Mouse (Mus musculus): ENCODE results near the gene Unc13a. TPM values are rescaled to one million over a fixed set of nuclear protein-coding genes. Genes with fewer than 3 reads are reported as not detected.
"Not testable (repeated sequence)": the region's sequence is repeated elsewhere in the genome, so short reads cannot be mapped to it uniquely, and the experiment has no call there.

Gene Unc13a
- polyA plus RNA-seq, 1 experiment from 2014 or later = 20.6 TPM

DNA sequence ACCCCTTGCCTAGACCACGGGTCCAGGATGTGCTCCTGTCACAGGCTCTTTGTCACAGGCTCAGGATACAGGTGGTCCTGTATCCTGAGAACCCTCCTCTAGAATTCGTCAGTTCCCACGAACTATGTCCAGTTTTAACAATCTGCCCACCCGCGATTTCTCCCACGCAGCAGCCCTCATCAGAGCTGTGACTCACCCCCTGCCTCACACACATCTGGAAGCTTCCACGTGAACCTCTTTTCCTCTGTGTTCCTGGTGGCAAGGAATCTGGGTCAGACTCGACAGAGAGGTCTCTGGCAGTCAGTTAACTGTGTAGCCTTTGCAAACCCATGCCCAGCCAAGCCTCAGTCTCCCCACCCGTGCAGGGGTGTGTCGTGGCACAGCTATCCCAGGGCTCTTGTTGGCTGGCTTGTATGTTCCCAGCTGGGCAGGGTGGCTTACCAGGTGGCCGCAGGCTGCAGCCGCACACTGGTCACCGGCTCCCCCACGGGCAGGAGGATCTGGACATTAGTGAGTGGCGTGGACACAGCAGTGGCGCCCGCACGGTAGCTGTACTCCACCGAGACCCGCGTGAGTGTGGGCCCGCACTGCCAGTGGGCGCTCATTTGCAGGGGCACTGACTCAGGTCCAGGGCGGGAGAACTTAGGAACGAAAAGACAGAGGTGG, 37.7 kb upstream of the Unc13a start:
- Histone ChIP-seq H3K27me3 (ENCODE audit: control insufficient read depth, insufficient read depth, low read length) (no peaks in the 10 kb centered on the region), H3K27ac (ENCODE audit: low read depth, low read length) (no peak overlapping the region), H3K9me3 (ENCODE audit: control insufficient read depth, low read length) (no peaks in the 10 kb centered on the region), H3K4me3 (ENCODE audit: low read depth, low read length) (no peak overlapping the region), H3K4me2 (ENCODE audit: low read depth, low read length) (no peak overlapping the region), H3K9ac (replicated peaks; ENCODE audit: low read depth, low read length) (no peak overlapping the region), H3K36me3 (ENCODE audit: control insufficient read depth, insufficient read depth, low read length) (peaks cover 4% of the 10 kb centered on the region; the same call in 1 of the 2 replicates), H3K4me1 (ENCODE audit: control insufficient read depth, insufficient read depth, low read length) (no peaks in the 10 kb centered on the region)
- ATAC-seq (ENCODE audit: low read depth) = no peak
- WGBS = 34% methylated on average over 25 of the region's 25 CpGs

DNA sequence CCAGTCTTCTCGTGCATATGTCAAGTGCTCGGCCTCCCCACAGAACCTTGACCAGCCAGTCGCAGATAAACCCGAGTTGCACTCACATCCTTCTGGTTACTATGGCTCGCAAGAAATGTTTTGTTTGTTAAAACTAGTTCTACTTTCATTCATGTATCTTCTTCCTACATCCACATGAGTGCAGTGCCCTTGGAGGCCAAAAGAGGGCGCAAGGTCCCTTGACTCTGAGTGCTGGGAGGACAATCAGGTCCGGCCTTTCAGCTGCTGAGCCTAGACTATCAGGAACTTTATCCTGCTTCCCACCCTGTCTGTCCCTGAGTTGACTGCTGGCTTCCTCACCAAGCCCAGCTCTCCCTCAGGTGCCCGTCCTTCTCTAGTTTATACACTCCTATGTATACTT, 36.3 kb upstream of the Unc13a start:
- Histone ChIP-seq H3K9me3 (ENCODE audit: control insufficient read depth, low read length) (no peaks in the 10 kb centered on the region), H3K36me3 (ENCODE audit: control insufficient read depth, insufficient read depth, low read length) (peaks cover 4% of the 10 kb centered on the region; the same call in 1 of the 2 replicates), H3K9ac (replicated peaks; ENCODE audit: low read depth, low read length) (no peak overlapping the region), H3K4me3 (ENCODE audit: low read depth, low read length) (no peak overlapping the region), H3K4me2 (ENCODE audit: low read depth, low read length) (no peak overlapping the region), H3K27ac (ENCODE audit: low read depth, low read length) (no peak overlapping the region), H3K4me1 (ENCODE audit: control insufficient read depth, insufficient read depth, low read length) (no peaks in the 10 kb centered on the region), H3K27me3 (ENCODE audit: control insufficient read depth, insufficient read depth, low read length) (no peaks in the 10 kb centered on the region)
- ATAC-seq (ENCODE audit: low read depth) = no peak
- WGBS = 28% methylated on average over 8 of the region's 8 CpGs

DNA sequence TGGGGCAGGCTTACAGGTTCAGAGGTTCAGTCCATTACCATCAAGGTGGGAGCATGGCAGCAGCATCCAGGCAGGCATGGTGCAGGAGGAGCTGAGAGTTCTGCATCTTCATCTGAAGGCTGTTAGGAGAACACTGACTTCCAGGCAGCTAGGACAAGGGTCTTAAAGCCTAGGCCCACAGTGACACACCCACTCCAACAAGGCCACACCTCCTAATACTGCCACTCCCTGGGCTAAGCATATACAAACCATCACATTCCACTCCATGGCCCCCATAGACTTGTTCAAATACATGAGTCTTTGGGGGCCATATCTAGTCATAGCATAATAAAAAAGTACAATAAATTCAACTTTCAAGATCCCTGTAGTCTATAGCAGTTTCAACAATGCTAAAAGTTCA, 31.8 kb upstream of the Unc13a start:
- H3K27me3 ChIP-seq (ENCODE audit: control insufficient read depth, insufficient read depth, low read length) = peaks cover 14% of the 10 kb centered on the region
- H3K36me3 ChIP-seq (ENCODE audit: control insufficient read depth, insufficient read depth, low read length); H3K9ac ChIP-seq (replicated peaks; ENCODE audit: low read depth, low read length); H3K4me3 ChIP-seq (ENCODE audit: low read depth, low read length); H3K27ac ChIP-seq (ENCODE audit: low read depth, low read length); ATAC-seq (ENCODE audit: low read depth); H3K4me2 ChIP-seq (ENCODE audit: low read depth, low read length); H3K9me3 ChIP-seq (ENCODE audit: control insufficient read depth, low read length); H3K4me1 ChIP-seq (ENCODE audit: control insufficient read depth, insufficient read depth, low read length): not testable (repeated sequence)

DNA sequence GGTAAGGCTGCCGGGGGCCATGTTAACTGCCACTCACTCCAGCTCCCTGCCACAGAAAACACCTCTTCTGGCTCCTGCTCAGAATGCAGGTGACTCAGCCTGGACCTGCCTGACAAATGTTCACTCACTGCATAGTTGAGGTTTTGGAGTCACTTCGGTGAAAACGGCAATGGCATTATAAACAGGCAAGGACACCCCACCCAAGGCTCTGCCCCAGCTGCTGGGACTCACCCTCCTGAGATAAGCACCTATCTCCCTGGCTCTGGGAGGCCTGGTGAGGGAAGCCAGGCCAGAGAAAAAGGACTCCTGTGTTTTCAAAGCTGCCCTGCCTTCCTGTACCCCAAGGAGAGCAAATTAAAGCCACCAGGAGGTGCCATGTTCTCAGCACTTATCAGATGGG, 31.4 kb upstream of the Unc13a start:
- 96% methylated on average over 3 of the region's 3 CpGs for WGBS
- Histone ChIP-seq H3K36me3 (ENCODE audit: control insufficient read depth, insufficient read depth, low read length) (no peaks in the 10 kb centered on the region), H3K4me1 (ENCODE audit: control insufficient read depth, insufficient read depth, low read length) (no peaks in the 10 kb centered on the region), H3K9ac (replicated peaks; ENCODE audit: low read depth, low read length) (no peak overlapping the region), H3K4me3 (ENCODE audit: low read depth, low read length) (no peak overlapping the region), H3K27ac (ENCODE audit: low read depth, low read length) (no peak overlapping the region), H3K4me2 (ENCODE audit: low read depth, low read length) (no peak overlapping the region), H3K27me3 (ENCODE audit: control insufficient read depth, insufficient read depth, low read length) (peaks cover 14% of the 10 kb centered on the region), H3K9me3 (ENCODE audit: control insufficient read depth, low read length) (no peaks in the 10 kb centered on the region)
- ATAC-seq (ENCODE audit: low read depth) = no peak

DNA sequence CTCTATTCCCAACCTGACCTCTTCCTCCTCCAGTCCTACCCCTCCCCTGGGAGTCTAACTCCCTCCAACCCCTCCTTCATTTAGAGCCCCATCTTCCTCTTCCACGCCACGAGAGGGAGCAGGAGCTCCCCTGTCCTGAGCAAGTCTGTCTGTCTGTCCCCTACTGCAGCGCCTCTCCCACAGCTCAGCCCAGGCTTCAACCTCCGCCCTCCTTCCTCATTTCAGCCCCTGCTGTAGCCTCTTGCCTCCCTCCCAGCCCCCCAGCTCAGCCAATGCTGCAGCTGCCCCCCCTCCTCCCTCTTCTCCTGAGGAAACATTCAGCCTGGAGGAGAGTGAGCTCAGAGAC, 30.5 kb upstream of the Unc13a start:
- H3K4me2 ChIP-seq (ENCODE audit: low read depth, low read length) = no peak overlapping the region
- H3K36me3 ChIP-seq (ENCODE audit: control insufficient read depth, insufficient read depth, low read length) = no peaks in the 10 kb centered on the region
- H3K27ac ChIP-seq (ENCODE audit: low read depth, low read length) = no peak overlapping the region
- WGBS = 30% methylated on average over 4 of the region's 4 CpGs
- H3K27me3 ChIP-seq (ENCODE audit: control insufficient read depth, insufficient read depth, low read length) = peaks cover 14% of the 10 kb centered on the region
- H3K4me3 ChIP-seq (ENCODE audit: low read depth, low read length) = no peak overlapping the region
- no peak for ATAC-seq (ENCODE audit: low read depth)
- H3K9me3 ChIP-seq (ENCODE audit: control insufficient read depth, low read length) = no peaks in the 10 kb centered on the region
- no peak overlapping the region for H3K9ac ChIP-seq (replicated peaks; ENCODE audit: low read depth, low read length)
- no peaks in the 10 kb centered on the region for H3K4me1 ChIP-seq (ENCODE audit: control insufficient read depth, insufficient read depth, low read length)

DNA sequence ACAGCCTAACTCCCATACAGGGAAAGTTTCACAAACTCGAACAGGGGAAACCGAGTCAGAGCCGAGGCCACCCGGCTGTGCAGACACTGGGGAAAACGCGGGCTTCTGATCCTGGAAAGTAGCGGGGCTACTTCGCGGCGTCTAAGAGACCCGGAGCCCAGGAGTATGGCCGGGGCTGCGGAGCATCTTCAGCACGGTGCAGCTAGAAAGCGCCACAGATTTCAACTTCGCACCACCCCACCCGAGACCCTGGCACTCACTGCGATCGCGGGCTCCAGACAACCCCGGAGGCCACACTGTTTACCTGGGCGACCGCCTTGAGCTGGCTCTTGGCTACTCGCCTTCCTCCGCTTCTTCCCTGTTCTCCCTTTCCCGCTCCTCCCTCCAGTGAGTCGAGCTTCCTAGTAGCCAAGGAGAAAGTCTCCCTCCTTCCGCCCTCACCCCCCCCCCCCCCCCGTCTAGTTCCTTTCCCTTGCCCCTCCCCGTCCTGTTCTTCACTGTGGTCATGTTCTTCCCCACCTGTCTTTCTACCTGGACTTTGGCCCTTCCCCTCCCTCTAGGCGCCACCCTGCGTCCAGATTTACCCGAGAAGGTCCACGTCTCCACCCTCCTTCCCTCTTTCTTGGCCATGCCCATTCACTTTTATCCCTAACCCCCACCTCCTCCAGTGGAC, 30.0 kb upstream of the Unc13a start, which contains the start of gene B3gnt3:
Gene B3gnt3 (minus strand): TSS at position 376 of the 673 bp plus-strand sequence.
- 0 out of 2 replicates have a peak within 1 kb of the TSS, but pooled peaks have one; percentile 2 for H3K4me2 ChIP-seq (ENCODE audit: low read depth, low read length)
- peaks cover 14% of the 10 kb centered on the region for H3K27me3 ChIP-seq (ENCODE audit: control insufficient read depth, insufficient read depth, low read length)
- no peak within 1 kb of the TSS for H3K9ac ChIP-seq (replicated peaks; ENCODE audit: low read depth, low read length)

DNA sequence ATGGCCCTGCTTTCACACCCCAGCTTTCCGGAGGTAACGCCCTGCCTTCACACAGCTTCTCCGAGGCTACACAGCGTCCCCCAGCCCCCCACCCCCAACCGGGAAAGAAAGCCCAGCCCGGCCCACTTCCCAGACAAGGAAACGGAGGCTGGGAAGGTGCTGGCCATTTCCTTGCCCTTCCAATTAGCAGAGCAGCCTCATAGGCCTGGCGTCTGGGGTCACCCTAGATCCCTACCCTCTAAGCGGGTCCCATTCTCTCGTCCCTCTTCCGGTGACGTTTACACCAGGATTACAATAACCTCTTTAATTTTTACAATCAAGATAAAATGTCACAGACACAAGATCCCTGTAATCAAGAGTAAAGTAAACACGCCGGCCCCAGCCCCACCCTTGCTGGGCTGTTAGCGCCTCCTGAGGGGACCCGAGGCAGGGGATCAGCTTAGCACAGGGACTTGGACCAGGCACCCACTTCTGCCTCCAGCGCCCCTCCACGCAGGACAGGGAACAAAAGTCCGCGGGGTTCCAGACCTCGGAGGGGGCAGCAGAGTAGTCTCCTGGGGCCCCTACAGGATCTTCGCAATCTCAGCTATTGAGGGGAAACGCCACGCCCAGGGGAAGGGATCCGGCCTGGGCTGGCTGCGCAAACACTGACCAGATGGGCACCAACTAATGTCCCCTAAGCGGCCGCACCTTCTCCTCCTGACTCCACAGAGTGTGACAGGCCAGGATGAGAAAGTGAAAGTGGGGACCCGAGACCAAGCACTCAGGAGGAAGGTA, 29.1 kb upstream of the Unc13a start:
- Histone ChIP-seq H3K4me3 (ENCODE audit: low read depth, low read length) (no peak overlapping the region), H3K27me3 (ENCODE audit: control insufficient read depth, insufficient read depth, low read length) (peaks cover 14% of the 10 kb centered on the region), H3K4me2 (ENCODE audit: low read depth, low read length) (0 out of 2 replicates have a peak overlapping the region, but pooled peaks have one; percentile 2), H3K9ac (replicated peaks; ENCODE audit: low read depth, low read length) (no peak overlapping the region), H3K4me1 (ENCODE audit: control insufficient read depth, insufficient read depth, low read length) (no peaks in the 10 kb centered on the region), H3K27ac (ENCODE audit: low read depth, low read length) (no peak overlapping the region), H3K9me3 (ENCODE audit: control insufficient read depth, low read length) (no peaks in the 10 kb centered on the region), H3K36me3 (ENCODE audit: control insufficient read depth, insufficient read depth, low read length) (no peaks in the 10 kb centered on the region)
- WGBS = 7% methylated on average over 29 of the region's 29 CpGs
- peak; percentile 19; the same call in 1 of the 2 replicates for ATAC-seq (ENCODE audit: low read depth)

More for the DNA sequence above, 30.0 kb upstream of the Unc13a start, which contains the start of gene B3gnt3:
- Histone ChIP-seq H3K9me3 (ENCODE audit: control insufficient read depth, low read length) (no peaks in the 10 kb centered on the region), H3K36me3 (ENCODE audit: control insufficient read depth, insufficient read depth, low read length) (no peaks in the 10 kb centered on the region), H3K4me1 (ENCODE audit: control insufficient read depth, insufficient read depth, low read length) (no peaks in the 10 kb centered on the region), H3K27ac (ENCODE audit: low read depth, low read length) (no peak within 1 kb of the TSS), H3K4me3 (ENCODE audit: low read depth, low read length) (no peak within 1 kb of the TSS)
- ATAC-seq (ENCODE audit: low read depth) = no peak
- 16% methylated on average over 31 of the region's 34 CpGs for WGBS

DNA sequence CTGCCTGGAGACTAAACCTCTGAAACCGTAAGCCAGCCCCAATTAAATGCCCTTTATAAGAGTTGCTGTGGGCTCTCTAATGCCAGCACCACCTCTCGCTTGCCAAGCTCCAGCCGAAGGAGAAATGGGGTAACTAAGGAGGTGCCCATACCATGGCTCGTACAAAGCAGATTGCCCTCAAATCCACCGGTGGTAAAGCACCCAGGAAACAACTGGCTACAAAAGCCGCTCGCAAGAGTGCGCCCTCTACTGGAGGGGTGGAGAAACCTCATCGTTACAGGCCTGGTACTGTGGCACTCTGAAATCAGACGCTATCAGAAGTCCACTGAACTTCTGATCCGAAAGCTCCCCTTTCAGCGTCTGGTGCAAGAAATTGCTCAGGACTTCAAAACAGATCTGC, 23.9 kb upstream of the Unc13a start:
- H3K9me3 ChIP-seq (ENCODE audit: control insufficient read depth, low read length); H3K9ac ChIP-seq (replicated peaks; ENCODE audit: low read depth, low read length); H3K4me2 ChIP-seq (ENCODE audit: low read depth, low read length); H3K4me1 ChIP-seq (ENCODE audit: control insufficient read depth, insufficient read depth, low read length); H3K4me3 ChIP-seq (ENCODE audit: low read depth, low read length); H3K27ac ChIP-seq (ENCODE audit: low read depth, low read length); H3K36me3 ChIP-seq (ENCODE audit: control insufficient read depth, insufficient read depth, low read length); ATAC-seq (ENCODE audit: low read depth): not testable (repeated sequence)
- peaks cover 50% of the 10 kb centered on the region for H3K27me3 ChIP-seq (ENCODE audit: control insufficient read depth, insufficient read depth, low read length)
- WGBS = 71% methylated on average over 12 of the region's 12 CpGs
